Mouse (Mus musculus) induced T-regulatory cell, adult 2 months (primary cell): ENCODE results near the gene Ndufa3.
"Not testable (repeated sequence)": the region's sequence is repeated elsewhere in the genome, so short reads cannot be mapped to it uniquely, and the experiment has no call there.

ENCODE experiments used
- DNase-seq: peaks from one replicate; pipeline ENCODE4 v3.0.0-alpha.2; 2012; ENCODE audit warnings: low read depth

Ndufa3 gene

GRCm38 (mm10) chr7:3617242-3617995, at the start of gene Ndufa3:
Gene Ndufa3, plus strand, starts transcription at chr7:3617373.
- peak; percentile 95 for DNase-seq

DNA sequence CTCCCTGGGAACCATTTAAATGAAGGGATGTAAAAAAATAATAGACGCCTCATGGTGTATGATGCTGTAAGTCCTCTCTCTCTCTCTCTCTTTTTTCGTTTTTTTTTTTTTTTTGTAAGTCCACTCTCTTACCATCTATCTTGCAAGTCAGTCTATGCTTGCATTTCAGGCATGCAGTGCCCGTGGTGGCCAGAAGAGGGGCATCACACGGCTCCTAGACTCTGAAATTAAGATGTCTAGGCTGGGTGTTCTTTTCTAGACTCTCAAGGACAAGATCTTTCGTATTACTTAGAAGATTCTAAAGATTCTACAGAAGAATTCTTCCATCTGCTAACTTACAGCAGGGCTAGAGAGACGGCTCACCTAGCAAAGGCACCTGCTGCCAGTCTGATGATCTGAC, 47.4 kb upstream of the Ndufa3 start:
- DNase-seq = no peak

GRCm38 (mm10) chr7:3570580-3570979, 46.6 kb upstream of the Ndufa3 start:
- DNase-seq = not testable (repeated sequence)

GRCm38 (mm10) chr7:3571847-3572246, 45.3 kb upstream of the Ndufa3 start:
- DNase-seq = no peak

DNA sequence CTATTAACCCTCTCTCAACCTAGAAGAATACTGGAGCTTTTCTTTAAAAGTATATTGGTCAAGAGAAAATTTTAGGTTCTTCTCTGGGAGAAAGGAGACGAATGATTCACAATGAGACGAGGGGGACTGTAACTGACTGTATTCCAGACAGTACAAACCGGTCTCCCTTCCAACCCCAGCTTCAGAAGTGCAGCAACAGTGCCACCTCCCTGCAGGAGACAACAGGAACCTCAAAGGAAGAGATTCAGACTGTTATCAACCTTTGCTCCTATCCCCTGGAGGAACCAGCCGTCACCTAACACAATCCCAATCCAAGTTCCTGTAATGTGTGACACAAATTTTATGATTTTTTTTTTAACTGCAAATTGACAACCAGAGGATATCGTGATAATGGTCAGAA, 43.0 kb upstream of the Ndufa3 start:
- DNase-seq = no peak

DNA sequence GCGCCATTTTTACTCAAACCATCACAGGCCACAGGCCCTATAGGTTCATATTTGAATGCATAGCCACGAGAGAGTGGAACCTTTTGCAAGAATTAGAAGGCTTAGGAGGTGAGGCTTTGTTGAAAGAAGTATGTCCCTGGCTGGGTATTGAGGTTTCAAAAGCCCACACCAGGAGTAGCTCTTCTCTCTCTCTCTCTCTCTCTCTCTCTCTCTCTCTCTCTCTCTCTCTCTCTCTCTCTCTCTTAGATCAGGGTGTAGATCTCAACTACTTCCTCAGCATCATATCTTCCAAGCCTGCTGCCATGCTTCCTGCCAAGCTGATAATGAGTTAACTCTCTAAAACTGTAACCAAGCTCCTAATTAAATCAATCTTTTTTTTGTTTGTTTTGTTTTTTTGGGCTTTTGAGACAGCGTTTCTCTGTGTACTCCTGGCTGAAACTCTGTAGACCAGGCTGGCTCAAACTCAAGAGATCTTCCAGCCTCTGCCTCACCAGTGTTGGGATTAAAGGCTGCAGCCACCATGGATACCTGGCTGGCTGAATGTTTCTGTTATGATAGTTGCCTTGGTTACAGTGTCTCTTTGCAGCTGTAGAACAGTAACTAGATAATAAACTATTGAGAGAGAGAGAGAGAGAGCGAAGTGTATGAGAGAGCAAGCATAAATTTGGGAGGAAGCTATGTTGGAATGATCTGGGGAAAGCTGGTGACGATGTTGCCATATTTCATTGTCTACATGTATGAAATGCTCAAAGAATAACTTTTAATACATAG, 40.6 kb upstream of the Ndufa3 start:
- DNase-seq = no peak

- DNase-seq = no peak
Observed at GRCm38 (mm10) chr7:3578196-3578595, 39.0 kb upstream of the Ndufa3 start.

GRCm38 (mm10) chr7:3578952-3579546, 38.1 kb upstream of the Ndufa3 start:
- no peak for DNase-seq

DNA sequence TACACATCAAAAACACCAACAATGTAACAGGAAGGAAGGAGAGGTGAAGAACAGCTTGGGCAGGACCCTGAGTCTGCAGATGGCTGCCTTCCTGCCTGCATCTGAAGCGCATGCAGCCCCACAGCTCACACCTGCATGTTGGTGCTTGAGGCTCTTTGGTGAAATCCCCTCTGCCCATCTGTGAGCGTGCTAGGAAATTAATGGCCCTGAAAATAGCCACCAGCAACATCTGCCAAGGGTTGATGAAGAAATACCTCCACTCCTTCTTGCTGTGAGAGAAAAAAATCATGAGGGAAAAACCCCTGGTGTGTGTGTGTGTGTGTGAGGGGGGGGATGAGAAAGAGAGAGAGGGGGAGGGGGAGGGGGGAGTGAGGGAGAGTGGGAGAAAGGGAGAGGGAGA, 37.1 kb upstream of the Ndufa3 start:
- no peak for DNase-seq

DNA sequence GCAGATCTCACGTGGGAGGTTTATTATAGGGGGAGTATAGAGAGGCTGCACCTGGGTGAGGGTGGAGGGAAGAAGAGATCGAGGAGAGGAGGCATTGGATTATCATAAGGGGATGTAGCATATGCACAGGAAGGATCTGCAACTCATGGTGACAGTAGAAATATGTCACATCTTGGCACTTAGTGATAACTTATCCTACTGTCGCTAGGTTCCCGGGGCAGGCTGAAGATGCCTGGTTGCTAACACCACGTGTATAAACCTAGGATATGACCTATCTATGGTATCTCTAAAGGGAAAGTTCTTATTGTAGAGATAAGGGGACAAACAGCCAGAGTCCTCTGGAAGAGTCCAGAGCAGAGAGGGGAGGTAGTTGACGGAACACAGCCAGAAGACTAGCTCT, 31.4 kb upstream of the Ndufa3 start:
- no peak for DNase-seq

DNA sequence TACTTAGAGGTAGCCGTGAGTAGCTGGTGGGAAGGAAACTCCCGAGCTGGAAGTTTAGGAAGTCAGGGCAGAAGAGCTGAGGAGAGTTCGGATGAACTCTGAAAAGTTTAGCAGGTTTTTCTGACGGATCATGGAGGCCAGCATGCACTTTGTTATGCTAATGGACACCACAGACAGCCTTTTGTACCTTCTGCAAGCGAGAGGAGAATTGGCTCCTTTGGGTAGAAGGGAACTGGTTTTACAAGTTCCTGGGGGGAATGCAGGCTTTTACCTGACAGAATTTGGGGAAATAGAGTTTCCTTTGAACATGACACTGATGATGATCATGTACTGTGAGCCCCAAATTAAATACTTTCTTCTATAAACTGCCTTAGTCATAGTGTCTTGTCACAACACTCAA, 30.9 kb upstream of the Ndufa3 start:
- DNase-seq = no peak

DNA sequence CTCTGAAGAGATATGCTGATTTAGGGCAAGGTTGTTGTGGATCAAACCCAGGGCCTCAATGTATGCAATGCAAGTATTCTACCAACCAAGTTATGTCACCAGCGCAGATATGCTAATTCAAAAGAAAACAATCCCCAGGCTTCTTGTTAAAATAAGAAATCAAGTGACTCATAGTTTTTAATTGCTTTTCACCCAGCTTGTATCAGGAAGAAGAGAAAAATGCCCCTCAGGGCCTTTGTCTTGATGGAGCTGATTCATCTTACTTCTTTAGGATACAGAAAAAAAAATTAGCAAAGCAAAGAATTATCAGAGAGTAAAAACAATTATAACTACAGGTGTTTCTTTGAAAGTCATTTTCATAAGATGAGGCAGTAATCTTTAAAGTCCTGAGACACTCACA, 29.9 kb upstream of the Ndufa3 start:
- DNase-seq = no peak

DNA sequence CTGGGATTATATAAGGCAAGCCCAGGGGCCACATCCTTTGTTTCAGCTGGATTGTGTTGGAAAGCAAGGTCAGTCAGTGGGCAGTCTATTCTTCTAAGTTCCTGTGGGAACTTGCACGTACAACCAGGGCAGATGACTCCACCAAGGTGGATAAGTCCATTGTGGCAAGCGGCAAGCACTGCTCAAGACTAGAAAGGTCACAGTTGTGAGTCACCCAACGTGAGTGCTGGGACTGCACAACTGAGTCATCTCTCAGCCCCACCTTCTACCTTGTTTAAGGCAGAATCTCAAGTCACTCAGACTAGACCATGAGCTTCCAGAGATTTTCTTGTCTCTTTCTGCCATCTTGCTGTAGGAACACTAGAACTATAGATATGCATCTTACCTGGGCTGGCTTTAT, 26.6 kb upstream of the Ndufa3 start:
- no peak for DNase-seq

- DNase-seq = peak; percentile 28
Observed at GRCm38 (mm10) chr7:3591534-3591933, 25.6 kb upstream of the Ndufa3 start.

DNA sequence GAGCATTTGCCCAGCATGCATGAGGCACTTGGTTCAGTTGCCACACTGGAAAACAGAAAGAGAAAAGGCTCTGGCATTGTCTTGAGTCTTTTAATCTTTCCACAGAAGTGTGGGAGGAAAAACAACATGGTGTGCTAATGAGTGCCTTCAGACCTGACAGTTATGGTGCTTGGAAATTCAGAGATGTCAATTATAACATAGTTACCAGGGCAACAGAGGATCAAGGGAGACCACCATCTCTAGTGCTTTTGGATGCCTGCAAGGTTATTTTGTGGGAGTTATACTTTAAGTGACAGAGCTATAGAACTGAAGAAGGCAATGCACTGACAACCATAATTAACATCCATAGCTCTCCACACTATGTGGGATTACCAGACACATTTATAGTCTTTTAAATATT, 23.3 kb upstream of the Ndufa3 start:
- DNase-seq = no peak

GRCm38 (mm10) chr7:3594686-3595085, 22.5 kb upstream of the Ndufa3 start:
- no peak for DNase-seq

GRCm38 (mm10) chr7:3595146-3595545, 22.0 kb upstream of the Ndufa3 start:
- peak; percentile 73 for DNase-seq

DNA sequence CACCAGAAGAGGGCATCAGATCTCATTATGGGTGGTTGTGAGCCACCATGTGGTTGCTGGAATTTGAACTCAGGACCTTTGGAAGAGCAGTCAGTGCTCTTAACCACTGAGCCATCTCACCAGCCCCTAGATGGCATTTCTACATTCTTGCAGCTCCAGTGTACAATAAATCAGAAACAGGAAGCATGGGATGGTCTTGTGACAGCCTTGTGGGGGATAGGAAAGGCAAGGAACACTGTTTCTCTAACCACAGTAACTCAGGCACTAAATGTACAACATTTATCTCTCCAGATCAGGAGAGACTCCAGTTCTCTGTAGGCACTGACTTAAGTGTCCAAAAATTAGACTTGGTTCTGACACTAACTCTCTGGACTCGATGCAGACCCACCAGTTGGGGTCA, 19.4 kb upstream of the Ndufa3 start:
- not testable (repeated sequence) for DNase-seq

DNA sequence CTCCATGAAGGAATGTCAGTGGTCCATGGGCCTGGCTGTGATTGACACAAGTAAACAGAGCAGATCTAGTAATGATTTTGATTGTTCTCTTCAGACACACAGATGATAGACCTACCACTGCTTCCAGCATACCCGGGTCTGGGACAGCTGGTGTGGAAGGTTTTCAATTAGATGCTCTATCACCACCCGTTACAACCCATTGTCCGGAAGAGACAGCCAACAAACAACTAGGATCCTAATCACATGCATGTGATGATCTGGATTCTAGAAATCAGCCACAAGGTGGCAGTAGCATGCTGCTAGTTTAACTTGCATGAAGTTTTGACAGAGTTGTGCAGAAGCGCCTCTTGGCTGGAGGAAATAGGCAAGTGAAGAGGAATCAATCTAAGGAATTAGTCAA, 16.1 kb upstream of the Ndufa3 start:
- peak; percentile 89 for DNase-seq

DNA sequence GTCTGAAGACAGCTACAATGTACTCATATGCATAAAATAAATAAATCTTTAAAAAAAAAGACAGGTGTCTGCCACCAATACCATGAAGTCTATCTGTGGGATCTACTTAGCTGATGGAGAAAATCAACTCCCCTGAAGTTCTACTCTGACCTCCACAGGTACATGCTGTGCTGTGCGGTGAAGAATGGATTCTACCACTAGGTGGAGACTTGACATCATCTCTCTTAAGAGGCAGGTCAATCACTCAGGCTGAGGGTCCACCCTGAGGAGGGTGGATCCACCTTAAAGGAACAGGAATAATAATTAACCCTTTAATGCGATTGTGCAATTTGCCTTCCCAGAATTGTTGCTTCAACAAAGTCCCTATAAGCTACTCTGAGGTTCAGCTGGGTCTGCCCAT, 10.4 kb upstream of the Ndufa3 start:
- peak; percentile 61 for DNase-seq

- no peak for DNase-seq
Observed at GRCm38 (mm10) chr7:3607391-3607790, 9.8 kb upstream of the Ndufa3 start.

GRCm38 (mm10) chr7:3608668-3609067, 8.5 kb upstream of the Ndufa3 start:
- no peak for DNase-seq

DNA sequence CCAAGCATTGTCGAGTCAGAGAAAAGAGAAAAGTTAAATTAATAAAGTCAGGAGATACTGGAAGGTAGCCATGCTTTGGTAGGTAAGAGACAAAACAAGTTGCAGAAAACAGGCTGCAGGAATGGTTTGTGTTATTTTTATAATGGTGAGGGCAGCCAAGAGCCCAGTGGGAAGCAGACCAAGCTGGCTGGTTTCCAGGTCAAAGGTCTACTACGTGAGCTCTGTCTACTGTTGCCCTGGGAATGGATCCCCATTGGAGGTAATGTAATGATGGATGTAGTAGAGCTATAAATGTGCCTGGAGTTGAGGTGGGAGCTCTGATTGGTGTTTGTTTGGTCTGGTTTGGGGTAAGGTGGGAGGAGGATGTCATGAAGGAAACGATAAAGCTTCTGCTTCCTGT, 8.1 kb upstream of the Ndufa3 start:
- no peak for DNase-seq
